Mouse (Mus musculus): ENCODE data around the gene Pdgfb.

Pdgfb gene

DNA sequence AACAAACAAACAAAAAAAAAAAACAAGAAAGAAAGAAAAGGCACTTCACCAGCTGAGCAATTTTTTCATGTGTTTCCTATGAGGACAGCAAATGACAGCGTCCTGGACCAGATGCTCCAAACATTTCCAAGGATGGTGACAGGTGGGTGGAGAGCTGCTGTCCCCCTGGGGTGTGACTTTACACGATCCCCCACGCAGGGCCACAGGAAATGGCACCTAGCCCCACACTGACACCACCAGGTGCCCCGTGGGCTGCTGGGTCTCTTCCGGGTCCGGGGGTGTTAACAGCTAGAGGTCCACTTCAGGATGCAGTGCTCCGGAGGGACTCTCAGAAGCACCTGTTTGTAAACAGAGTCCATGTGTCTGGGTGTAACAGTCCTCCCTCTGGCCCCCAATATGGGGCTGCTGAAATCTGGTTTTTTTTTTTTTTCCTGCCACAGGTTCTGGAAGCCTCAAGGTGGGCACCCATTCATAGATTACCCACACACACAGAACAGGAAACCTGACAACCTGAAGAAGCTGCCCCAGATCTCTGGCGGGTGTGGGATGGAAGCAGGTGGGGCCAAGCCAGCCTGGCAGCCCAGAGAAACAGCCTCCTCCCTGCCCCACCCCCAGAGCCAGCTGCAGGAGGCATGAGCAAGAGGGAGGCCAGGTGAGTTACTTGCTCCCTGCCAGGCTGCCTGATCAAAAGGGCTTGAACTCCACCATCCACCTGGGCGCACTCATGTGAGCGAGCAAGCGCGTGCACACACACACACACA, 5.2 kb downstream of the Pdgfb start:
- no peak for DNase-seq (ENCODE audit: low read depth, low spot score)

DNA sequence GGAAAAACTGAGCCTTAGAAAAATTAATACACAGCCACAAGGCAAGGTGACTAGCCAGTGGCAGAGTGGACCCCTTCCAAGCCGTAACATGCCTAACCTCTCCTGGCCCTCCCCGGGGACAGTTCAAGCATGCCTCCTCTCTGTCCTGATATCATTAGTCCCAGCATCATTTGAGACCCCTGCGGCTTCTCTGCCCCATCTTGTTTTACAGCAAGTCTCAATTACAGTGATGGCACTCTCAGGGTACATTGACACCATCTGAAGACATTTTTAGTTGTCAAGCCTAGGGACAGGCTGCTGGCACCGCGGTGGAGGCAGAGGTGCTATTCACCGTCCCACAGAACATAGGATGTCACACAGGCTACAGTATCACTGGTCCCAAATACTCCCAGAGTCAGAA, 6.3 kb downstream of the Pdgfb start:
- DNase-seq (ENCODE audit: low read depth, low spot score), result no peak

- no peak for DNase-seq (ENCODE audit: low read depth, low spot score)
Observed at GRCm38 (mm10) chr15:80006156-80006555, 8.6 kb downstream of the Pdgfb start.

GRCm38 (mm10) chr15:80005436-80005835, 9.3 kb downstream of the Pdgfb start:
- no peak for DNase-seq (ENCODE audit: low read depth, low spot score)

- no peak for DNase-seq (ENCODE audit: low read depth, low spot score)
Observed at GRCm38 (mm10) chr15:80004644-80005340, 10.0 kb downstream of the Pdgfb start.

DNA sequence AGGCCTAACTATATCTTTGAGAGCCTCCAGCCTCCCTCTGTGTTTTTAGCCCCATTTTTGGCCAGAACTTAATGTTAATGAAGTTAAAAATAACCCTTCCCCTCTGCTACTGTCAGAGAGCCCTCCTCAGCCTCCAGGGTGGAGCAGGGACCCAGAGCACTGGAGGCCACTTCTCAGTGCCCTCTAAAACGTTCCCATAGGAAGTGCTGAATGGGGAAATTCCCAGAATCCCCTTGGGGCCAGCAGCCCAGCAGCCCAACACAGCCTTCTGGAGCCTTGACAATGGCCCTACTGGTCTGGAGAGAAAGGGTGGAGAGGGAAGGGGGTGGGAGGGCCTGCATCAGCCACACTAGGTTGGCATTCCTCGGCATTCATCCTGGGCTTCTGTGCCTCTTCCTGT, 11.2 kb downstream of the Pdgfb start:
- no peak for DNase-seq (ENCODE audit: low read depth, low spot score)

DNA sequence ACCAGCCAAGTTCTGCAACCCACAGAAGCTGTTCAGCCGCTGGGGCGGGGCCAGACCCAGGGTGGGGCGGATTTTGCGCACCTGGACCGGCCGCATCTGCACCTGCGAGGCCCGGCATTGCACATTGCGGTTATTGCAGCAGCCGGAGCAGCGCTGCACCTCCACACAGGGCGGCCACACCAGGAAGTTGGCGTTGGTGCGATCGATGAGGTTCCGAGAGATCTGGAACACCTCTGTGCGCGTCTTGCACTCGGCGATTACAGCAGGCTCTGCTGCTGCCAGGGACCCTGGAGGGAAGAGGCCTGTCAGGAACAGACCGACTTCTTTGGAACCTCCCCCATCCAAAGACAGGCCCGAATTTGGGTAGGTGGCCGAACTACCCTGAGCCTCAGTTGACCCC, 13.2 kb downstream of the Pdgfb start:
- DNase-seq (ENCODE audit: low read depth, low spot score), result no peak

- no peak for DNase-seq (ENCODE audit: low read depth, low spot score)
Observed at GRCm38 (mm10) chr15:80000694-80001093, 14.1 kb downstream of the Pdgfb start.

GRCm38 (mm10) chr15:79997988-79998387, 16.8 kb downstream of the Pdgfb start:
- DNase-seq (ENCODE audit: low read depth, low spot score), result no peak

DNA sequence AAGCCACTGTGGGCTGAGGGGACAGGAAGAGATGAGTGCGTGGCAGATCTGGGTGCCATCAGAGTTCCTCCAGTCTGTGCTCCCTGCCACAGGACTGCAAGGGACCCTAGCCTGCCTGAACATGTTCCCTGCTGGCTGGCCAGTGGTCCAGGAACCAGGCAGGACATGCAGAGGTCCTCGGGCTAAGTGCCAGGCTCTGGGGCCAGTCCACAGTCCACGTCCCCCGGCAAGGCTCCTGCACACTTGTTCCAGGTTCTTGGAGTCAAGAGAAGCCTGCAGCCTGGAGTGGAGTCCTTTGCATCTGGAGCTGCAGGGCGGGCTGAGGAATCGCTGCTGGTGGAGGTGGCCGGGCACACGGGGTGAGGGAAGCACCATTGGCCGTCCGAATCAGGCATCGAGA, 18.0 kb downstream of the Pdgfb start:
- no peak for DNase-seq (ENCODE audit: low read depth, low spot score)

- DNase-seq (ENCODE audit: low read depth, low spot score), result no peak
Observed at GRCm38 (mm10) chr15:79995552-79995951, 19.2 kb downstream of the Pdgfb start.

DNA sequence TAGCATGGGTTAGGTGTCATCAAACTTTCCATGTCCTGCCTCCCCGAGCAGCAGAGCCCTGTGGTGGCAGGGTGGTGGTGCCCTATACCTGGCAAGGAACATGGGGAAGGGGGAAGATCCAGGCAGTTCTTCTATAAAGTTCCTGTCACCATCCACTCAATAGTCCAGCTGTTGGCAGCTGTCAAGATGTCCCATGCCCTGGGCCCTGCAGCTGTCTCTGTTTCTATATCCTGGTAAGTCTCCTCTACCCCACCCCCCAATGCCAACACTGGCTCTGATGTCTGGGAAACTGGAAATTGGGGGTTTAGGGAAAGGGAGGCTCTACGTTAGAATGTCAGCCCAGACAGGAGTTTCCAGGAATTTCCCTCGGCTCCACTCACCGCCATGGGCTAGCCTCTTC, 20.2 kb downstream of the Pdgfb start:
- no peak for DNase-seq (ENCODE audit: low read depth, low spot score)

DNA sequence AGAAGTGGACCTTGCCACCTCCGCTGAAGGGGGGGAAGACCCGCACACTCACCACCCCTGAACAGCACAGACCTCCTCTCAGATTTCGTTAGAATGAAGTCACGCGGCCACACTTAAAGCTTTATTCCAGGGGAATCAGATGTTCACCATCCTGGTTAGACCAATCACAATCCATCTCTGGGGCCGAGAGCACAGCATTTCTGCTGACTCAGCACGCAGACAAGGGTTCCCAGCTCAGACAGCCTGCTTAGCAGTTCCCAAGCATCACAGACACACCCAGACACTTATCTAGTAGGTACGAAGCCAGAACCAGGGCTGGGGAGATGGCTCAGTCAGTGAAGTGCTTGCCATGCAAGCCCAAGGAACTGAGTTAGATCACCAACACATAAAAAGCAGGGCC, 28.6 kb downstream of the Pdgfb start:
- no peak for DNase-seq (ENCODE audit: low read depth, low spot score)

- DNase-seq (ENCODE audit: low read depth, low spot score), result no peak
Observed at GRCm38 (mm10) chr15:79985471-79985870, 29.3 kb downstream of the Pdgfb start.

GRCm38 (mm10) chr15:79984152-79984551, 30.6 kb downstream of the Pdgfb start:
- no peak for DNase-seq (ENCODE audit: low read depth, low spot score)

- no peak for DNase-seq (ENCODE audit: low read depth, low spot score)
Observed at GRCm38 (mm10) chr15:79980716-79981115, 34.1 kb downstream of the Pdgfb start.

DNA sequence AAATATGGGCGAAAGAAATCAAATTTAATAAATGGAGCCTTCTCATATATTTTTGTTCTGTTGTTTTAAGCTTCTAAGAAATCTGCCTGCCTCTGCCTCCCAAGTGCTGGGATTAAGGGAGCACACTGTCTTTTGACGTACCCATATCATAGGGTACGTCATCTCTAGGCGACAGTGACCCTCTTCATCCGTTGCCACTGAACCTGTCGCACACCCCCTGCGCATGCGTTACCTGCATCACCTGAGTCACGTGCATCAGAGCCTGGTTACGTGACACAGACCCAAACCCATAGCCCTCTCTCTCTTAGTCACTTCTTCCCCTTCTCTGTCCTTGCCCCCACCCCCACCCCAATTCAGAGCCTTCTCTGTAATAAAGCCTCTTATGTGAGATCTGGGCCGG, 42.6 kb downstream of the Pdgfb start:
- DNase-seq (ENCODE audit: low read depth, low spot score), result no peak

GRCm38 (mm10) chr15:79970940-79971339, 43.8 kb downstream of the Pdgfb start, which contains the start of gene Cbx7:
Gene Cbx7 (minus strand): TSS chr15:79971119.
- no peak for DNase-seq (ENCODE audit: low read depth, low spot score)

GRCm38 (mm10) chr15:79970491-79970890, 44.3 kb downstream of the Pdgfb start:
- DNase-seq (ENCODE audit: low read depth, low spot score), result no peak

- no peak for DNase-seq (ENCODE audit: low read depth, low spot score)
Observed at GRCm38 (mm10) chr15:79967346-79967745, 47.4 kb downstream of the Pdgfb start.

GRCm38 (mm10) chr15:79964376-79964775, 50.4 kb downstream of the Pdgfb start:
- DNase-seq (ENCODE audit: low read depth, low spot score), result no peak

GRCm38 (mm10) chr15:79962661-79963060, 52.1 kb downstream of the Pdgfb start:
- no peak for DNase-seq (ENCODE audit: low read depth, low spot score)

- DNase-seq (ENCODE audit: low read depth, low spot score), result no peak
Observed at GRCm38 (mm10) chr15:79961366-79961921, 53.3 kb downstream of the Pdgfb start.
